Mouse (Mus musculus) thymus, postnatal 14 days (tissue): ENCODE measurements around the gene Gm10491.

Experiments
- DNase-seq: peaks from one replicate; pipeline ENCODE4 v3.0.0; 2021

Gm10491 gene

GRCm38 (mm10) chrX:7878495-7878894, 29.1 kb downstream of the Gm10491 start:
- peak; percentile 36 for DNase-seq

- peak; percentile 92 for DNase-seq
These were observed 29.6 kb downstream of the Gm10491 start, which contains the start of gene Pim2 for GRCm38 (mm10) chrX:7878007-7878419. Pim2 (plus strand) TSS chrX:7878262.

DNA sequence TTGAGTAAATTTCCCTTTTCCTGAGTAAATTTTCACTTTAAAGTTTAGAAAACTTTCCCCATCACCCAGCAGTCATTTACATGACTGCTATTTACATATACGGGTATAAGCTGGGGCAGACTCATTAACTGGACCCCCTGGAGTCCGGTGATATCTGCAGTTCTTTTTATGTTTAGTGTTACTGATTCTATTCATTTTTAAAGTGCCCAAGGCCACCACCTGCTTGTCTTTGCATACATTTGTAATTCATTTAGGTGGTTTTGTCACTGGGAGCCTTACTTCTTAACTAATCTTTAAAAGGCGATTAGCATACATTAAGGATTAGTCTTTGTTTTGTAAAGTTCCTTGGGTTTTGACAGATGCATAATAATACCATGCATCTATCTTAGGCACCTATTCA, 37.8 kb downstream of the Gm10491 start:
- no peak for DNase-seq

GRCm38 (mm10) chrX:7868506-7868905, 39.1 kb downstream of the Gm10491 start:
- no peak for DNase-seq

DNA sequence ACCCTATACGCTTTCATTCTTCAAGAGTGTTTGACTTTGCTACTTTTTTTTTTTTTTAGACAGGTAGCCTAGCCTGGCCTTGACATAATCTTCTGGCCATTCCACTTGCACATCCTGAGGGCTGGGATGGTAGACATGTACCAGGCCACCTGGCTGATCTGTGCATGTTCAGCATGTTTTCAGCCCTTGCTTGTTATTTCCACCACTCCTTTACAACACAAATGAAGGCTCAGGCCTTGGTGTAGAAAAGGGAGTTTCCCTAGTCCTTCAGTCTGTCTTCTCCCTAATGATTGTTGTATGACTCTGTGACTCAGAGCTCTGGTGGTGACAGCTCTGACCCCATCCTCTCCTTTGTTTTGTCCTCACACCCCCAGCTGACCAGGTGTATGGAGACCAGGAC, 40.5 kb downstream of the Gm10491 start:
- no peak for DNase-seq

GRCm38 (mm10) chrX:7865786-7866185, 41.8 kb downstream of the Gm10491 start:
- no peak for DNase-seq

DNA sequence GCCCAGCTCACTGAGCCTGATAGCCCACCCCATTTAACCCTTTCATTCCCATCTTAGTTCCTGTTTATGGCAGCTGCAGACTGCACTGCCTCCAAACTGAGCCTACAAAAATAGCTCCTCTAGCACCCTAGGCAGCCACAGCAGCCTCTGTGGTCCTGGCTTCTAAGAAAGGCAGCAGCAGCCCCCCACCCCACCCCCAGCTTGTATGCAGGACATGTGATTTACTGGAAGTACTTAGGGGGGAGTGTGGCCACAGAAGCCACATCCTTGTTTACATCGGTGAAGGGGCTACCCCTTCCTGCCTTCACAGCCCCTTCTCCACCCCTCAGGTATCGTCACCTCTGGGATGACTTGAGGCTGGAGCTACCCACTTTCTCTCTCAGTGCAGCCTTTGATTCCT, 42.3 kb downstream of the Gm10491 start:
- DNase-seq, result no peak

- DNase-seq, result no peak
These were observed 43.1 kb downstream of the Gm10491 start for GRCm38 (mm10) chrX:7864551-7864950.

DNA sequence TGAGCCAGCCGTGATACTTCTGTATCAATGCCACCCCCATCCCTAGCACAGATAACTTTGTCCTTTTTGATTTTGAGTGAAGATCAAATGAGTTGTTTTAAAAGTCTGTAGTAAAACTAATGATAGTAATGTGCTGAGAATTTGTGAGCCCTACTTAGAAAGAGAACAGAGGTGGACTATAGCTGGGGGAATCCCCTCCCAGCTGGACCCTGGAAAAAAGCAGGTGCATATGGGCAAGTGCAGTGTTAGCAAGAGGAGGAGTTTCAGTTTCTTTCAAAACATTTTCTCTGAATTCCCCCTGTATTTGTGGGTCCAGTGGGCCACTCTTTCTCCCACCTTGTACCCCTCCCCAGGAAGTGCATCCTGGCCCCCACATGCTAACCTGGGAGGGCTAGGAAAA, 44.5 kb downstream of the Gm10491 start:
- DNase-seq, result no peak

GRCm38 (mm10) chrX:7859191-7859753, 48.4 kb downstream of the Gm10491 start:
- DNase-seq, result no peak
